Mouse (Mus musculus): ENCODE measurements around the gene Nprl3. TPM values are rescaled to one million over a fixed set of nuclear protein-coding genes. Genes with fewer than 3 reads are reported as not detected.

Gene Nprl3
- total RNA-seq (2014; rRNA removed; ENCODE audit: low replicate concordance), result 26.4 and 64.1 TPM in 2 replicates
- 29.9 and 30.4 TPM in 2 replicates for polyA plus RNA-seq (2015; fragmentation: Nextera tagmentation; extraction: Ambion mirVana)

DNA sequence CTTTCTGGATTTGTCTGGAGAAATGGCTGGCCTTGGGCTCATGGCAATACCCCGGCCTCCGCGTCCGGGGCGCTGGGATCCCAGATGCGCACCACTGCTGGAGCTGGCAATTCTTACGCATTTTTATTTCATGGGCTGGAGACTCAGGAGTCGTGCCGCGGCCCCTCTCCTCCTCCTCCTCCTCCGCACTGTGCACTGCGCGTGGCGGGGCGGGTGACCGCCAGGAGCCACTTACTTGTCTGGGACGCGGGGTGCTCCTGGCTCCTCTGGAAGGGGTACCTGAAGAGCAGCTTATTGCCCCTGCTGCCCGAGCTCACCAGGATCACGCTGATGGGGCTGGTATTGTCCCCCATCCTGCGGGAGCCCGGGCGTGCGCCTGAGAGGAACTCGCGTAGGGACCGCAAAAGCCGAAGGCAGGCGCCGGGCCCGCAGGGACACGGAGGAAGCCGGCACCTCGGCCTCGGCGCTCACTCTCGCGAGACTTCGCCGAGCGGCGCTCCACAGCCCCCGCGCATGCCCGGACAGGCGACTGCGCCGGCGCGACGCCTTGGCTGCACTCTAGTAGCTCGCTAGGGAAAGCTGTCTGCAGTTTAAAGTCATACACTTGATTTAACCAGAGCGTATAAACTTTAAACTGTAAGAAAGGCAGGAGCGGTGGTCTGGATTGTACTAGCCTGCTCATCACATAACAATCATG lies at the start of gene Nprl3:
TSS of gene Nprl3 (minus strand) at position 520 of the 697 bp plus-strand sequence.
- Histone ChIP-seq H3K4me2 (ENCODE audit: low read depth, low read length) (peak within 1 kb of the TSS; percentile 79), H3K4me3 (ENCODE audit: low read depth, low read length) (peak within 1 kb of the TSS; percentile 87), H3K9me3 (replicated peaks; ENCODE audit: control insufficient read depth, low read length) (no peaks in the 10 kb centered on the region), H3K4me1 (ENCODE audit: control insufficient read depth, insufficient read depth) (peaks cover 4% of the 10 kb centered on the region; the same call in 1 of the 2 replicates), H3K9ac (replicated peaks; ENCODE audit: low read depth, low read length) (peak within 1 kb of the TSS; percentile 92), H3K36me3 (replicated peaks; ENCODE audit: control insufficient read depth, insufficient read depth, low read length) (0 out of 2 replicates have a peak, but pooled peaks cover 6% of the 10 kb centered on the region), H3K27ac (ENCODE audit: low read depth) (peak within 1 kb of the TSS; percentile 91), H3K27me3 (ENCODE audit: control insufficient read depth, insufficient read depth, low read length) (no peaks in the 10 kb centered on the region)
- under 1% methylated on average over 54 of the region's 54 CpGs for WGBS
- TF ChIP-seq EP300 (IDR thresholded peaks at IDR 0.05; ENCODE audit: low read depth), result no peak
- no peak for TF ChIP-seq CTCF (IDR thresholded peaks at IDR 0.05; ENCODE audit: low read depth)
- ATAC-seq (ENCODE audit: insufficient read depth, low read depth) (peak; percentile 100), DNase-seq (ENCODE audit: low spot score) (peak; percentile 93)

DNA sequence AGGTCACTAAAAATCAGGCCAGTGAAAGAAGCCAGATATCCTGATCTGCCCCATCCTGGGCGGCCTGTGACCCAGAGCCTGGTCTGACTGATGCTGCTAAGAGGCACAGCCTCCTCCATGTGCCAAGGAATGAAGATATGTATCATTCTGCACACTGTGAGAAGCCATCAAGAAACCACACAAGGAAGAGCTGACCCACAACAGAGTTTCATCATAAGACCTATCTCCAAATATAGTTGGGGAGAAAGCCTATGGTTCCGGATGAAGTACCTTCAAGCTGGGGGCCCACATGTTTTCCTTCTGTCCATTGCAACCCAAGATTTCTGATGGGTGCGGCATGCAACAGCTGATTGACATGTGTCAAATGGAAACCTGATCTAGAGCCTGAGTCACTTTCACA lies 48.5 kb upstream of the Nprl3 start:
- TF ChIP-seq EP300 (IDR thresholded peaks at IDR 0.05; ENCODE audit: low read depth) (no peak), CTCF (IDR thresholded peaks at IDR 0.05; ENCODE audit: low read depth) (no peak)
- H3K4me3 ChIP-seq (ENCODE audit: low read depth, low read length), result no peak overlapping the region
- no peak overlapping the region for H3K27ac ChIP-seq (ENCODE audit: low read depth)
- no peaks in the 10 kb centered on the region for H3K36me3 ChIP-seq (replicated peaks; ENCODE audit: control insufficient read depth, insufficient read depth, low read length)
- no peak for ATAC-seq (ENCODE audit: insufficient read depth, low read depth)
- H3K9ac ChIP-seq (replicated peaks; ENCODE audit: low read depth, low read length), result no peak overlapping the region
- no peak for DNase-seq (ENCODE audit: low spot score)
- no peaks in the 10 kb centered on the region for H3K27me3 ChIP-seq (ENCODE audit: control insufficient read depth, insufficient read depth, low read length)
- WGBS, result 80% methylated on average over 3 of the region's 3 CpGs
- H3K9me3 ChIP-seq (replicated peaks; ENCODE audit: control insufficient read depth, low read length), result no peaks in the 10 kb centered on the region
- H3K4me1 ChIP-seq (ENCODE audit: control insufficient read depth, insufficient read depth), result no peaks in the 10 kb centered on the region
- no peak overlapping the region for H3K4me2 ChIP-seq (ENCODE audit: low read depth, low read length)

DNA sequence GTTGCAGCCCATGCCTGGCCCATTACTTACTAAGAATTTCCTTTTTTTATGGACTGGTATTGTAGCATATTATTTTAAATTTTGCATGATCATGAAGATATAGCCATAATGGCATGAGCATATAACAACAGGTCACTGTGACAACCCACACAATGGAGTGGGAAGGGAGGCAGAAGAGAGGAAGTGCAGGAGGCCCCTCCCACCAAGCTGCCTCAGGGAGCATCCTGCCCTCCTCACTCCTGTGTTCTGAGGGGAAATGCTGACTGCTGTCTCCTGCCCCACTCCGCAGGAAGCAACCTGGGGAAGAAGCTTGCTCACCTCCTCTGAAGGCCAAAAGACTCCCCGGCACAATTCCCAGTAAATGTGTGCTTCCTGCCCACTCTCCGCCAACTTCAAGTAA lies 42.4 kb upstream of the Nprl3 start:
- H3K27me3 ChIP-seq (ENCODE audit: control insufficient read depth, insufficient read depth, low read length), result no peaks in the 10 kb centered on the region
- H3K4me2 ChIP-seq (ENCODE audit: low read depth, low read length), result no peak overlapping the region
- no peak overlapping the region for H3K9ac ChIP-seq (replicated peaks; ENCODE audit: low read depth, low read length)
- H3K9me3 ChIP-seq (replicated peaks; ENCODE audit: control insufficient read depth, low read length), result no peaks in the 10 kb centered on the region
- 72% methylated on average over 3 of the region's 3 CpGs for WGBS
- TF ChIP-seq CTCF (IDR thresholded peaks at IDR 0.05; ENCODE audit: low read depth) (no peak), EP300 (IDR thresholded peaks at IDR 0.05; ENCODE audit: low read depth) (no peak)
- no peaks in the 10 kb centered on the region for H3K4me1 ChIP-seq (ENCODE audit: control insufficient read depth, insufficient read depth)
- H3K36me3 ChIP-seq (replicated peaks; ENCODE audit: control insufficient read depth, insufficient read depth, low read length), result no peaks in the 10 kb centered on the region
- ATAC-seq (ENCODE audit: insufficient read depth, low read depth), result no peak
- H3K27ac ChIP-seq (ENCODE audit: low read depth), result no peak overlapping the region
- DNase-seq (ENCODE audit: low spot score), result no peak
- H3K4me3 ChIP-seq (ENCODE audit: low read depth, low read length), result no peak overlapping the region

GRCm38 (mm10) chr11:32309446-32309845 lies 41.9 kb upstream of the Nprl3 start:
- Histone ChIP-seq H3K27me3 (ENCODE audit: control insufficient read depth, insufficient read depth, low read length) (no peaks in the 10 kb centered on the region), H3K9me3 (replicated peaks; ENCODE audit: control insufficient read depth, low read length) (no peaks in the 10 kb centered on the region), H3K27ac (ENCODE audit: low read depth) (no peak overlapping the region), H3K4me2 (ENCODE audit: low read depth, low read length) (no peak overlapping the region), H3K4me3 (ENCODE audit: low read depth, low read length) (no peak overlapping the region), H3K9ac (replicated peaks; ENCODE audit: low read depth, low read length) (no peak overlapping the region), H3K4me1 (ENCODE audit: control insufficient read depth, insufficient read depth) (no peaks in the 10 kb centered on the region), H3K36me3 (replicated peaks; ENCODE audit: control insufficient read depth, insufficient read depth, low read length) (no peaks in the 10 kb centered on the region)
- WGBS, result 63% methylated on average over 4 of the region's 4 CpGs
- TF ChIP-seq CTCF (IDR thresholded peaks at IDR 0.05; ENCODE audit: low read depth) (no peak), EP300 (IDR thresholded peaks at IDR 0.05; ENCODE audit: low read depth) (no peak)
- no peak for DNase-seq (ENCODE audit: low spot score)
- ATAC-seq (ENCODE audit: insufficient read depth, low read depth), result no peak

GRCm38 (mm10) chr11:32307006-32307405 lies 39.5 kb upstream of the Nprl3 start:
- TF ChIP-seq CTCF (IDR thresholded peaks at IDR 0.05; ENCODE audit: low read depth) (no peak), EP300 (IDR thresholded peaks at IDR 0.05; ENCODE audit: low read depth) (no peak)
- H3K9ac ChIP-seq (replicated peaks; ENCODE audit: low read depth, low read length), result no peak overlapping the region
- H3K4me2 ChIP-seq (ENCODE audit: low read depth, low read length), result no peak overlapping the region
- no peak for DNase-seq (ENCODE audit: low spot score)
- H3K4me3 ChIP-seq (ENCODE audit: low read depth, low read length), result no peak overlapping the region
- no peaks in the 10 kb centered on the region for H3K9me3 ChIP-seq (replicated peaks; ENCODE audit: control insufficient read depth, low read length)
- no peak overlapping the region for H3K27ac ChIP-seq (ENCODE audit: low read depth)
- ATAC-seq (ENCODE audit: insufficient read depth, low read depth), result no peak
- H3K4me1 ChIP-seq (ENCODE audit: control insufficient read depth, insufficient read depth), result no peaks in the 10 kb centered on the region
- 92% methylated on average over 1 of the region's 1 CpGs for WGBS
- no peaks in the 10 kb centered on the region for H3K36me3 ChIP-seq (replicated peaks; ENCODE audit: control insufficient read depth, insufficient read depth, low read length)
- no peaks in the 10 kb centered on the region for H3K27me3 ChIP-seq (ENCODE audit: control insufficient read depth, insufficient read depth, low read length)

DNA sequence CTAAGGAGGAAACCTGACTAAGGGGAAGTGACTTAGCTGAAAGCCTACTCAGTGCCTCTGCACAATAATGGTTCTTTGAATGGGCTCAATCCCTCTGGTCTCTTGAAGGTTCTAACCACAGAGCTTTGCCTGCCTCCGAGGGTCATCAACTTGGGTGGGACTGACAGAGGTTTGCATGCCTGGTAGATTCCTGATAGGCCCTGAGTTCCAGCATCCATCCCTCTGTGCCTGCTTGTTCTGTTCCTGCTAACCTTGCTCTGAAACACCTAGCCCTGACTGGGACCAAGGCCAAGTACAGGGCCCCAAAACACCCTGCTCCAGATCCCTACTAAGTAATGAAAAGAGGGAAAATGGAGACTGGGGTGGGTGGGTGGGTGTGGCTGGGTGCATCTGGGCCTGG lies 35.9 kb upstream of the Nprl3 start:
- 70% methylated on average over 1 of the region's 1 CpGs for WGBS
- DNase-seq (ENCODE audit: low spot score) (no peak), ATAC-seq (ENCODE audit: insufficient read depth, low read depth) (no peak)
- Histone ChIP-seq H3K36me3 (replicated peaks; ENCODE audit: control insufficient read depth, insufficient read depth, low read length) (no peaks in the 10 kb centered on the region), H3K4me1 (ENCODE audit: control insufficient read depth, insufficient read depth) (no peaks in the 10 kb centered on the region), H3K4me3 (ENCODE audit: low read depth, low read length) (no peak overlapping the region), H3K9ac (replicated peaks; ENCODE audit: low read depth, low read length) (no peak overlapping the region), H3K4me2 (ENCODE audit: low read depth, low read length) (no peak overlapping the region), H3K27me3 (ENCODE audit: control insufficient read depth, insufficient read depth, low read length) (no peaks in the 10 kb centered on the region), H3K27ac (ENCODE audit: low read depth) (no peak overlapping the region), H3K9me3 (replicated peaks; ENCODE audit: control insufficient read depth, low read length) (no peaks in the 10 kb centered on the region)
- TF ChIP-seq EP300 (IDR thresholded peaks at IDR 0.05; ENCODE audit: low read depth) (no peak), CTCF (IDR thresholded peaks at IDR 0.05; ENCODE audit: low read depth) (no peak)
